23 mouse cellular contexts compared by ENCODE assay signal in the genomic region with DNA sequence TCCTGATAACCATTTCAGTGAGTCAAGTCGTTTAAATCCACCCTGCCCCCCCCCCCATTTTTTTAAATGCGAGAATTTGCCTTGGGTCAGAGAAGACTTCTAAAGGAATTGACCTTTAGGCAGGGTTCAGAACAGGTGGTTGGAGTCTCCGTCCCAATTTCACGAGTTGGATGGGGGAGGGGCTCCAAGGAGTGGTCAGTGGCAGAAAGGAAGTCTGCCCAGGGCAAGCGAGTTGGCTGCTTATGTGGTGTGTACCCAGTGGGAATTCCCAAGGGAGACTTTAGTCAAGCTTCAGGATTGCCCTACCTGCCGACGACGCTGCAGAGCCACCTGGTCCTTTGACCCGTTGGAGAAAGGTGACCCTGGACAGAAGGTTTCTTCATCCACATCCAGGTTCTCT. TPM values are rescaled to one million over a fixed set of nuclear protein-coding genes. Genes with fewer than 3 reads are reported as not detected.
"Had no signal": no experiment of that assay in that cellular context is flagged by ENCODE, and none has a peak within 500 bp of the region (broad histone marks: within the 10 kb centered on the region; RNA-seq: fewer than 3 reads in every experiment).

No protein-coding gene starts in this region.

- H3K9ac ChIP-seq: intestine, embryonic 15.5 days; limb, embryonic 13.5 days; liver, embryonic 12.5 days; liver, embryonic 15.5 days; lung, embryonic 15.5 days; stomach, embryonic 15.5 days had no signal

- H3K27ac ChIP-seq: intestine, embryonic 15.5 days; limb, embryonic 13.5 days; lung, embryonic 15.5 days; stomach, embryonic 15.5 days had no signal

- DNase-seq: kidney, adult 8-10 months; kidney, postnatal 10 days; layer of hippocampus, adult 9-11 months; liver; lung, adult 18-20 months; lung, postnatal 10 days; lung, postnatal 36 days; midbrain, embryonic 14.5 days; retina, postnatal 1 day; right cerebral cortex, postnatal 25 days; spleen, adult 18-20 months; thymus, adult 18-20 months; thymus, postnatal 36 days had no signal

- H3K27me3 ChIP-seq: intestine, embryonic 15.5 days; limb, embryonic 13.5 days; liver, embryonic 12.5 days; liver, embryonic 15.5 days; lung, embryonic 15.5 days; stomach, embryonic 15.5 days had no signal

- H3K4me3 ChIP-seq: intestine, embryonic 15.5 days; layer of hippocampus, adult 2 months; limb, embryonic 10.5 days; limb, embryonic 13.5 days; liver, embryonic 12.5 days; liver, embryonic 15.5 days; lung, embryonic 15.5 days; stomach, embryonic 15.5 days had no signal

- H3K36me3 ChIP-seq: stomach, embryonic 15.5 days had no signal

- H3K9me3 ChIP-seq: intestine, embryonic 15.5 days; limb, embryonic 10.5 days; limb, embryonic 13.5 days; liver, embryonic 12.5 days; liver, embryonic 15.5 days; lung, embryonic 15.5 days; stomach, embryonic 15.5 days had no signal

RNA-seq across cellular contexts. Expression of a gene that starts 10.2 kb away (rescaled TPM):
- polyA plus RNA-seq: large intestine, adult 2 months; lung, embryonic 15.5 days; midbrain, embryonic 11.5 days; midbrain, embryonic 14.5 days had no signal
